Mouse (Mus musculus) embryo, embryonic 11 days (tissue): ENCODE data around the gene Kif26b.

ENCODE experiments used
- DNase-seq: peaks from one replicate; pipeline ENCODE4 v3.0.0-alpha.2; 2015

Kif26b gene

GRCm38 (mm10) chr1:178936976-178937375 is 408.1 kb downstream of the Kif26b start:
- no peak for DNase-seq

DNA sequence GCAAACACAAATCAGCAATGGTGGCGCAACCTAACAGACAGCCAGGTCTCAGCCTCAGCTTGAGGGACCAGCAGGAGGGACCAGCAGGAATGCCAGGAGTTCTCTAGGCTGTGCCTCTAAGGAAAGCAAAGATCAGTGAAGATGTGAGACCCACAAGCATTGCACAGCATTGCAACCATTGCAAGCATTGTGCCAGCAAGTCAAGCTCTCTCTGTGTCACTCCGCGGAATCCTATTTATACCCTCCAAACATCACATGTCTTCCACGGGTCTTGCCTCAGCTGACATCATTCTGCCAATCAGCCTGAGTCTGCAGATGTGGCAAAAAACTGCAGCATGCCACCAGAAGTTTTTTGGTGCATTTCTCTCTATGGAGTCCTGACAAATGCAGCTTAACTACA is 411.4 kb downstream of the Kif26b start:
- DNase-seq = no peak

DNA sequence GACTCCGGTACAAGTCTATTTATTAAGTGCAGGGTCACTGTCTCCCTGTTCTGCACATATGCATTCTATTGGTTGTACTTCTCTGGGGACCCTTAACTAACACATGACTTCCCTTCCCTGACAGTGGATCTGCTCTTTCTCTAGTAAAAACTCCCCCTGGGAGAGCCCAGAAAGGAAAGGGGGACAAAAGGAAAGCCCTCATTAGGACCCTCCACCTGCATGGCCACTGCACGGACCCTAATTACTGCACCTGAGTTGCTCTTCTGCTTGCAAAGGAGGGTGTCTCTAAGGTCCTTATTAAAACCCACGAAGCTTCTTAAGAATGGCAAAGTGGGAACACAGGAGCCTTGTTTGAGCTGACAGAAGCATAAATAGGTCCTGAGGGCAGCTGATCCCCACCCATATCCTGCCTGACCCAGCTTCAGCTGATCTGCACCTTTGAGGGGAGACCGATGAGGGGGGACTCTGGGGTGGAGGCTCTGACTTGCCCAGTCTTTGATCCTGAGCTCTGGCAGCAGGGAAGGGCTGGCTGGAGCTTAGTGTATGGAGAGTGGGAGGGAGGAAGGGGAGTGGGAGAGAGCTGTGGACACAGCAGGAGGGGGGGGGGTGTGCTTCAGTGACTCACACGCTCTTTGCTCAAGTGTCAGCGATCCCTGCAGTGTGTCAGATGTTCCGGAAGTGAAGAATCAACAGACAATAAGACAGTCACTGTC is 413.5 kb downstream of the Kif26b start:
- no peak for DNase-seq

DNA sequence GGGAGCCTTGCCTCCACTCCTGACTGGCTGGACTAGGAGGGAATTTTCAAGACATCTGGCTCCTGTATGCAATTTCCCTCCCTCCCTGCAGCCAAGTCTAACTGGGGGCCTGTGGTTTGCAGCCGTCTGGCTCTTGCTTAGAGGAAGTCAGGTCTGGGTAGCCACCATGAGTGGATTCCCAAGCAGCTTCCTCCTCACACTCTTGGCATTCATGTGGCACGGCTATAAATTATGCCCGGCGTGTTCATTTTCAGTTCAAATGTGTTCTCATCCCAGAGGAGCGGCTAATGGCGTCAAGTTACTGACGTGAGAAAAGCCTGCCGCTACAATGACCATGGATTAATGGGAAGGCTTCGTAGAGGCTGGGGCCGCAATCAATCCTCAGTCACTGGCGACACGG is 424.0 kb downstream of the Kif26b start:
- peak; percentile 52 for DNase-seq

GRCm38 (mm10) chr1:178958641-178959040 is 429.7 kb downstream of the Kif26b start:
- DNase-seq = no peak

- peak; percentile 91 for DNase-seq
These were observed 431.2 kb downstream of the Kif26b start for GRCm38 (mm10) chr1:178960015-178960559.

DNA sequence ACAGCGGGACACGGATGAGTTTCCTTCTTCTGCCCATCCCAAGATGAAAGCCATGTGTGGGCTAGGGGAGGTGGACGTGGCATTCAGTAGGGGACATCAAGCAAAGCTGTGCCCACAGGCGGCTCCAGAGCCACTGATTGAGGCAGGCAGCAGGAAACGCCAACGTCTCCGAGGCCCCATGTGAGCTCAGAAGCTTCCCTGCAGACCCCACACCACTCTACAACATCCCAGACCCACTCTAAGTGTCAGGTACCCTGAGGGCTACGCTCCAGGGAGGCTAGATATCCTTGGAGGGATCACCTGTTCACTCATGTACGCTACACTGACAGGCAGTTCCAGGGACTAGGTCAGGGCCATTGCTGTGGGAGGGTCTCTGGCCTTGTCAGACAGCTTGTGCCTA is 432.7 kb downstream of the Kif26b start:
- DNase-seq = no peak

DNA sequence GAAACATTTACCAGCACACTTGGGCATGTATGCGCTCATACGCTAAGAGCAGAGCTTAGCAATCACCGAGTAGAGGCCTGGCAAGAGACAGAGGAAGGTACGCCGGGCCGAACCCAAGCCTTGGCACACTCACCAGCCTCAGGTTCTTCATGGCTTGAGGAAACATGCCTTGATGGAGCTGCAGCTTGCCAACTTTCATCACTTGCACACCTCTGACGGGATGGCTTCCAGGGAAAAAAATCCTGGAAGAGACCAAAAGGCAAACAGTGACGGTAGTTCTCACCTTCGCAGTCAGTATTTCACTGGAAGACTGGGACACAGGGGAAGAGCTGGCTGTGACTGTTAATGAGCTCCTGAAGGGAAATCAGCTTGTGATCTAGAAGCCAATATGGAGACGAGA is 443.1 kb downstream of the Kif26b start:
- DNase-seq = no peak

- peak; percentile 39 for DNase-seq
These were observed 449.8 kb downstream of the Kif26b start for GRCm38 (mm10) chr1:178978617-178979245.

DNA sequence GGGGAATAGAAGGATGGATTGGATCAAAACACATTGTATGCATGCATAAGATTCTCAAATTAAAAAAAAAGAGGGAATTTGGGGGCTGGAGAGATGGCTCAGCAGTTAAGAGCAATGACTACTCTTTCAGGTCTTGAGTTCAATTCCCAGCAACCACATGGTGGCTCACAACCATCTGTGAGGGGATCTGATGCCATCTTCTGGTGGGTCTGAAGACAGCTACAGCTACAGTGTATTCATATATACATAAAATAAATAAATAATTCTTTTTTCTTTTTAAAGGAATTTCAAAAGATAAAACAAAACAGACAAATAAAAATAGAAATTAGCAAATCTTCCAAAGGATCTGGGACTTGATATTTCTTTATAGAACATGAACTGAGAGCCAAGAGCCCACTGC is 451.3 kb downstream of the Kif26b start:
- no peak for DNase-seq

DNA sequence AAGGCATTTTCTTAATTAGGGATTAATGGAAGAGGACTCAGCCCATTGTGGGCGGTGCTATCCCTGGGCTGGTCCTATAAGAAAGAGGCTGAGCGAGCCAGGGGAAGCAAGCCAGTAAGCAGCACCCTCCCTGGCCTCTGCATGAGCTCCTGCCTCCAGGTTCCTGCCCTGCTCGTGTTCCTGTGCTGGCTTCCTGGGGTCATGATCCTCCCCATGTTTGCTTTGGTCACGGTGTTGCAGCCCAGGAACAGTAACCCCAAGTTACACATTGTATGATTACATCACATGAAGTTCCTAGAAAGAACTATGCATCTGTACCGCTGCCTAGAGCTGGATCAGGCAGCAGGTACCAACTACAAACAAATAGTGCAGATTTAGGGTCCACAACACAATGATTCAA is 452.7 kb downstream of the Kif26b start:
- no peak for DNase-seq

GRCm38 (mm10) chr1:178988176-178988575 is 459.3 kb downstream of the Kif26b start:
- no peak for DNase-seq
